Mouse (Mus musculus) embryonic stem cell, embryonic (primary cell): ENCODE measurements at regions not wholly inside any gene's neighbourhood (a gene's known extent, or its start where the extent isn't known, plus 50 kb on each side); places are given as distances from the start of the nearest gene placed in this dataset.

Experiments
- CTCF ChIA-PET, 4 experiments: fragments of 300-600 bp in 2 of 4; fragments of 350-600 bp in 2 of 4; sonication (Branson Sonifier 250); formaldehyde crosslinking; loops; one replicate each; lab custom pipeline; 2022; ENCODE audit warnings: inconsistent platforms in 2 of 4; lab: Charles Lee
- POLR2A ChIA-PET, 4 experiments: fragments of 300-600 bp in 2 of 4; fragments of 350-600 bp in 2 of 4; sonication (Branson Sonifier 250); formaldehyde crosslinking; loops; one replicate each; lab custom pipeline; 2022; ENCODE audit warnings: antibody characterized with exemption in 4 of 4, inconsistent platforms in 1 of 4; lab: Charles Lee

DNA sequence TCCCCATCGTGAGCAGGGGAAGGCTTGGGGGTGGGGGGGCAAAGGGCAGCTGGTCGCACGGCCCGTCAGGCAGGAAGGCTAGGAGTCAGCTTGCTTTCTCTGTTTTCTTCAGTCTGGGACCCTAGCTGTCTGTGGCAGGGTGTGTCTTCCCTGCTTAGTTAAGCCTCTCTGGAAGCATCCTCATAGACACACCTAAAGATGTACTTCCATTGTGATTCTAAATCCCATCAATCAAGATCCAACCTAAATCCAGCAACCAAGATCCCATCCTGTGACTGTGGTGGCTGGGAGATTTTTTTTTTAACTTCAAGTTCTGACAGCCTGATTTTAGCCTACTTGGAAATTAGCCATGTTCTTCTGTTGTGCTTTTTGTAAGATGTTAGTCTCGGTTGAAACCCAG, 69.9 kb upstream of the Ankrd55 start:
- POLR2A ChIA-PET: interaction anchor here in 1 of 4 experiments (0.6 kb wide), 1 partner anchor 666 kb away, joined by 3 read pairs; no protein-coding TSS in a partner anchor

GRCm38 (mm10) chr13:112220184-112220583, 68.1 kb upstream of the Ankrd55 start:
- ChIA-PET POLR2A (interaction anchor here in 1 of 4 experiments (0.8 kb wide), 1 partner anchor 133 kb away, joined by 3 read pairs; no protein-coding TSS in a partner anchor), CTCF (interaction anchor here in 1 of 4 experiments (0.6 kb wide), 1 partner anchor 75 kb away, joined by 3 read pairs; no protein-coding TSS in a partner anchor)

More for the DNA sequence above, 69.9 kb upstream of the Ankrd55 start:
- CTCF ChIA-PET: no interaction called here

- POLR2A ChIA-PET: no interaction called here
- CTCF ChIA-PET: no interaction called here
These were observed 64.6 kb upstream of the Ankrd55 start for GRCm38 (mm10) chr13:112223616-112224015.

DNA sequence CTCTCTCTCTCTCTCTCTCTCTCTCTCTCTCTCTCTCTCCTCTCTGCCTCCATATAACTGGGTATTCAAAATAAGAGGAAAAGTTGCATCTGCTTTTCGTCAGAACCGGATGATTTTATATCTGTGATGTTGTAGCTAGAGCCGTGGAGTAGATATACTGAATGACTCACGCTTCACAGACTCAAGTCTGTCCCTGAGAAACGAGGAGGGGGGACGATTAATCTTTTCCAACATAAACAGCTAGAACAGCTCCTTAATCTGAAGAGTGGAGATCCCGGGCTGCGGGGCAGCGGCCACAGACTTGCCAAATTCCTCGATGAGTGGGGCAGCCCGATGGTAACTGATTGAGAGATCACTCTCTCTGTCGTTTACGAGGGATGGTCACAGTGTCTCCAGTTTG, 60.5 kb upstream of the Ankrd55 start:
- CTCF ChIA-PET: interaction anchor here in 2 of 4 experiments (0.6 kb wide), 2 partner anchors 32 to 282 kb away, joined by 4 to 6 read pairs; no protein-coding TSS in a partner anchor
- POLR2A ChIA-PET: interaction anchor here in 1 of 4 experiments (1.8 kb wide), 1 partner anchor 14 kb away, joined by 5 read pairs; no protein-coding TSS in a partner anchor

GRCm38 (mm10) chr13:112228846-112229245, 59.4 kb upstream of the Ankrd55 start:
- ChIA-PET CTCF (no interaction called here), POLR2A (interaction anchor here in 1 of 4 experiments (1.8 kb wide), 1 partner anchor 12 kb away, joined by 5 read pairs; no protein-coding TSS in a partner anchor)

DNA sequence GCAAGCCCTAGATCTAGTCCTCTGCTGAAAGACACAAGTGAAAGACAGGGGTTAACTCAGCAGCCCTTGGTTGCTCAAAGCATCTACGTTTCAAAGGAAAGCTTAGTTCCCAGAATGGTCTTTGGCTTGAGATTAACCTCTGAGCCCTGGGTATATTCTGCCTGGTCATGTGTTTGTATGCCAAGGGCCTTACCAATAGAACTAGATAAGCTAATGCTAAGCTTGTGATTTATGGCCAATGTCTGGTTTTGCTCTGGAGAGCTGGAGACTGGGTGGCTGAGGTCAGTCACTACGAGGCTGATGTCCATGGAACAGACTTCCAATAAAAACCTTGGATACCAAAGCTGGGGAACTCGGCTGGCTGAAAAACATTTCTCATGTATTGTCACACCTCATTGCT, 58.1 kb upstream of the Ankrd55 start:
- CTCF ChIA-PET: no interaction called here
- POLR2A ChIA-PET: no interaction called here

GRCm38 (mm10) chr13:112234695-112235094, 53.6 kb upstream of the Ankrd55 start:
- POLR2A ChIA-PET: interaction anchor here in 2 of 4 experiments (0.6 to 0.8 kb wide), 2 partner anchors 409 to 697 kb away, joined by 3 to 5 read pairs; no protein-coding TSS in a partner anchor
- CTCF ChIA-PET: interaction anchor here in 1 of 4 experiments (0.5 kb wide), 1 partner anchor 40 kb away, joined by 5 read pairs; no protein-coding TSS in a partner anchor

- CTCF ChIA-PET: no interaction called here
- POLR2A ChIA-PET: interaction anchor here in 1 of 4 experiments (1.2 kb wide), 1 partner anchor 9 kb away, joined by 3 read pairs; no protein-coding TSS in a partner anchor
These were observed 51.3 kb upstream of the Ankrd55 start for GRCm38 (mm10) chr13:112236956-112237355.

DNA sequence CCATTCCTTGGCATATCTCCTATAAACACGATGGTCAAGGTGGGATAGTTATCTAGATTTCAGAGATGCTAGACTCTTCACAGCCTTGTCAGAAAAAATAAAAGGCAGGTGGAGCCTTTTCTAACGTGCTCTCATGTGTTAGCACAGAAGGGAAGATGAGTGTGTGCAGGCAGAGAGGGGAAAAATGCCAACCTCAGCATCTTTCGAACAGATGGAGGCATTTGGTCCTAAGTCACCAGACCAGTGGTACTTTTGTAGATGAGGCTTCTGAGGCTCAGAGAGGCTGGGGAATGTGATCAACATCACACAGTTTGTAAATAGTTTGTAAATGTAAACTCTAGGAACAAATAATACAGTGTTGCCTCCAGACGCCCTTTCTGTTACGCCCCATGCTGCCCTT, 50.9 kb upstream of the Ankrd55 start:
- ChIA-PET CTCF (no interaction called here), POLR2A (no interaction called here)

GRCm38 (mm10) chr13:112237917-112238316, 50.3 kb upstream of the Ankrd55 start:
- ChIA-PET POLR2A (no interaction called here), CTCF (no interaction called here)
